Mouse (Mus musculus) v-Abl transformed pro-B cells (cell line): ENCODE results near the gene Pnmal1.

ENCODE experiments used
- in situ Hi-C, 2 experiments: fragments of 400-800 bp; cut with MboI; formaldehyde crosslinking; loops; one replicate each; pipeline ENCODE4 v1.15.1; 2025; ENCODE audit not compliant: unreplicated experiment in 2 of 2

The Pnmal1 gene

DNA sequence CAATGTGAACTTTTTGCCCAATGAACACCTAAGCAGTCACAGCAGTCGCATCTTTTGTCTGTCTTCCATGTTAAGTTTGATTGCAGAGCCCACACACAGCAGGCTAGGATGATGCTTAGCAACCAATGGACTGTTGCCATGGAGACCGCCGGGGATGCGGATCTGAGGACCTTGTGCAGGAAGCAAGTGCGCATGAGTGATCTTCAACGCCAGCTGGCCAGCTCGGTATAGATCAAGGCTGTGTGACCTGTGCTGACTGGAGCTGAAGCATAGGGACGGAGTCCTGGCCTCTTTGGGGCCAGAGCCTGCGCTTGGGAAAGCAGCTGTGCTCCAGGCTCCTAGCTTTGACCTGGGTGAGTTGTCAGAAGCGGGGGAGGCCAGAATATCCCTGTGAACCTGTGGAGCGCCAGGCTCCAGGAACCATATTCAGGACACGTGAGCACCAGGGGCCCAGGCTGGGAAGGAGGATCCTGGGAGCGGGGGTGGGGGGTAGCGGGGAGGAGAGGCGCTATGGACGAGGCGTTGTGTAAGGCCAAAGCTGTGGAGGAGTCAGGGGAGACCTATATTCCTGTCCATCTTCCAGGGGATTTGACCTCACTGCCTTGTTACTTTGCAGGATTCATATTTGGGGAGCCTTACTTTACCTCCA lies at the start of gene Pnmal1:
TSS of gene Pnmal1 (plus strand) at position 141 of the 649 bp plus-strand sequence.
- in situ Hi-C loops = loop anchor here in 1 of 2 experiments (25.0 kb wide), 1 partner anchor 1728 kb away; the partner anchor contains the start of gene Psg20

DNA sequence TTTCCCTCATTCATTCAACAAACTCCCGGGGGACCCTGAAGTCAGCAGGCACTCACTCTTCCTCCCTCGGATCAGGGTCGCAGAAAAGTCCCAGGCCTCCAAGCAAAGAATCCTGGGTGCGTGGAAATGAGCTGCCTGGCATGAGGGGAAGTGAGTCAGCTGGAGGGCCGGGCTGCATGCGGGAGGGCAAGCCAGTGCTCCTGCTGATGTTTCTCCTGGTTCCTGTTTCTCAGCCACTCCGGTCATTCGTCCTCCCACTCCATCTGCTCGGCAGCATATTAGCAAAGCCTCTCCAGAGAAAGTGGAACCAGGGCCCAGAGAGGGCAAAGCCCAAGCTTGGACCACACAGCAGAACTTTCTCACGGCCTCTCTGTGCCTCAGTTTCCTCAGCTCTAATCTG lies 49.6 kb upstream of the Pnmal1 start:
- in situ Hi-C loops = loop anchor here (5.0 to 10.0 kb wide), 3 partner anchors 83 to 285 kb away; no protein-coding TSS in a partner anchor

DNA sequence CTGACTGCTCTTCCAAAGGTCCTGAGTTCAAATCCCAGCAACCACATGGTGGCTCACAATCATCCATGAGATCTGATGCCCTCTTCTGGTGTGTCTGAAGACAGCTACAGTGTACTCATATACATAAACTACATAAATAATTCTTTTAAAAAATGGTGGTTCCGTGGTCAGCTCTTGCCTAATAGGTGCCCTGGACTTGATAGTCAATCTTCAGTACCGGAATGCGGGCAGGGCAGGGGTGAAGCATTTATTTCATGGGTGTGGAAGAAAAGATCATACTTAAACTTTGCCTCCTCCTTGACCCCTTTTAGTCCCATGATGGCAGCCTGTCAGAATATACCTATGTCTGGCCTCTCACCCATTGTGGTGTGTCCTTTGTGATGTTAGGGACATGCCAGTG lies 47.6 kb upstream of the Pnmal1 start:
- in situ Hi-C loops = loop anchor here in 1 of 2 experiments (5.0 kb wide), 1 partner anchor 275 kb away; no protein-coding TSS in a partner anchor

DNA sequence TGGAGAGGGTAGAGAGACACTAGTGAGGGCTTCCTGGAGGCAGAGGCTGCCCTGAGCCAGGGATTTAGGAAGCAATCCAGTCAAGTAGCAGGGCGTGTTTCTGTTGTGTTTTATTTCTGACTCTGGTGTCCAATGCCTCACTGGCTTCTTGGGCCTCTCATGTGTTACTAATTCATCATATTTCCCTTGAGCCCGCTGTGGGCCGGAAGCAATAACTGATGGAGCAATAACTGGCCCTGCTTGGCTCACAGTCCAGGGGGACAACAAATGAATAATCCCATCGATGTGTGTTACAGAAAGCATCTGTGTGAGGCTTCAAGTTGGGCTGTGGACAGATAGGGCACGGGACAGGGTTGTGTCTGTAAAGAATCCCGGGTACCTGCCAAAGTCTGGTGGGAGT lies 47.1 kb upstream of the Pnmal1 start:
- in situ Hi-C loops = loop anchor here in 1 of 2 experiments (5.0 kb wide), 1 partner anchor 275 kb away; no protein-coding TSS in a partner anchor

DNA sequence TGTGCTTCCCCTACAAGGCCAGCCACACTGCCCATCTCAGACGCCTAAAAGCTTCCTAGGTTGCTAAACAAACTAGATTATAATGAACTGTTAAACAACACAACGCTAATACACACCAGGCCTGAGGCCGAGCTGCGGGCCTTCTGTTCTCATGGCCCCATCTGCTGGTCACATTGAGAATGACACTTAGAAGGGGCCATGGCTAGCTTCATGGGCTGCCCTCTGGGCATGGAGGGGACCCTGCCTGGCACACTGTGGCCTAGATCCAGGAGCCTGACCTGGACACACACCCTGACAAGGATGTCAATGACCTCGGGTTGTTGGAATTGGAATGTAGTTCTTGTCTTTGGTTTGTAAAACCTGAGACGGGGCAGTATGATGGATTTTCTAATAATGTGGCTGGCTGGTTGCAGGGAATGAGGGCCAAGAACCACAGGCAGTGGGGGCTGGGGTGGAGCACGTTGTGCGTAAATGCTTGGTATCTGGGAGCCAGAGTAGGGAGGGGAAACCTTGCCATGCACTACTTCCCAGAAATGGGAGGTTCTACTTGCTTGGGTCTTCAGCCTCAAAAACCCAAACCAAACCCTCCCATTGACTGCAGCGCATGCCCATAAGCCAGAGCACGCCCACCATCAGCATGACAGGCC lies 45.5 kb upstream of the Pnmal1 start:
- in situ Hi-C loops = loop anchor here in 1 of 2 experiments (5.0 kb wide), 1 partner anchor 277 kb away; no protein-coding TSS in a partner anchor

DNA sequence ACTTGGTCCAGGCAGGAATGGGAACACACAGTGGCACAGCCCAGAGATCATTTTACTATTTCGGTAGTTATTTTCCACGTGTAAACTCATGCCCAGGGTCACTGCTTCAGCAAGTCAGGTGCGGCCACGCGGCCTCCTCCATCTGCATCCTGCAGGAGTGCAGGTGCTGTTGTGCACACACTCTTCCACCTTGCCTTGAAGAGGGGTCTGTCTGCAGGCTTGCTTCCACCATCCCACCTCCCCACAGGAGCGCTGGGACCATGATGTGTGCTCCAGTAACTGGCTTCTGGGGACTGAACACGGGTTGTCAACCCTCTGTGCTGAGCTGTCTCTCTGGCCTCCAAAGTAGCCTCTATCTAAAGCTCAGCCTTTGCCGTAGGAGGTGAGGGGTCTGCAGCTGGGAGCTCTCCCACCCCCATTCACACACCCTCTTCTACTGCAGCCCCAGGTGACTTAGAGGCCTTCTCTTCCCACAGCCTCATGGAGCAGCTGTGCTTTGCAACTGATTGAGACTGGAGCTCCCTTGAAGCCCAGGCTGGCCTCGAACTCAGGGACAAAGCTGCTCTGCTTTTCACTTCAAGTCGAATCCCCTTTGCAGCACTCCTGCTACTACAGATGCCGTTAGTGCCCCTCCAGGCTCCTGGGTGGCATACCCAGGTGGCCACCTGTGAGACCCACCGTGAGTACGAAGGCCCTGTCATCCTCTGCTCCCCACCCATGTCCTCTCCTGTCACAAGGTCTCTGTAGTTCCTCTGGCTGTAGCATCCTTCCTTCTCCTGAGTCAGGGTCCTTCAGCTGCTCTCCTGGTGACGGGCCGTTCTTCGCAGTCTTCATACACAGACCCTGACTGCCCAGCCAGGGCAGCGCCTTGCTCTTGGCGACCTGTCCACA lies 44.8 kb upstream of the Pnmal1 start:
- in situ Hi-C loops = loop anchor here in 1 of 2 experiments (5.0 kb wide), 1 partner anchor 277 kb away; no protein-coding TSS in a partner anchor

DNA sequence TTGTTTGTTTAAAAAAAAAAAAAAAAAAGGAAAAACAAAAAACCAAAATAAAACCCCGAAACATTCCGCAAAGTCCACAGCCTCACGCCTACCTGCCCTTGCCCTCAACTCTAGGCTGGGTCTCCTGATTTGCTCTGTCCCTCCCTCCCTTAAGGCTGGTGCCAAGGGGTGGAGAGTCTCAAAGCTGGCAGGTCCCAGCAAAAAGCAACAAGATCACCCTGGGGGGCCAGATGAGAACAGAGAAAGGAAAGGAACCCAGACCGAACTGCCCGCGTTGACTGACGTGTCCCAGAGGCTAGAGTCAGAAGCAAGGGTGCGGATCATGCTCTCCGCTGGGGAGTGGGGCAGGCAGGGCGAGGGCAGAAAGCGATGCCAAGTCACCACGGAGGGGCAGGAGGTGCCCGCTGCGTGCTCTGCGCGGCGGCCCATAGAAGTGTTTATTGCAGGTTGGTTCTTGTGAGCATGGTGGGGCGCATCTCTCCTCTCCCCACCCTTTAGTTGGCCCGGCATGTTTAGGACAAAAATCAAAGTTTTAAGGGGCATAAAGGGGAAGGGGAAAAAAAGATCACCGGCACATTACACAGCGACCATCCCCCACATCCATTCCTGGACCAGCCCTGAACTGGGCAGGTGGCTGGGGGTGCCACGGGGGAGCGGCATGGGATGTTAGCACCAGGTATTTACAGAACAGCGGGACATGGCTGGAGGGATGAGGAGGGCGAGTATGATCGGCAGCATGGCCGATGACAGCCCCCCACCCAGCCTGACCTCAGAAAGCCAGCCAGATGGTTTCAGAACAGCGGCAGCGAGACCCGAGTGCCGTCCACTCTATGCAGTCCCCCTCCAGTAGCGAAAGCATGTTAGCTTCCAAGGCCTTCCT lies 43.8 kb upstream of the Pnmal1 start:
- in situ Hi-C loops = no loop called here

DNA sequence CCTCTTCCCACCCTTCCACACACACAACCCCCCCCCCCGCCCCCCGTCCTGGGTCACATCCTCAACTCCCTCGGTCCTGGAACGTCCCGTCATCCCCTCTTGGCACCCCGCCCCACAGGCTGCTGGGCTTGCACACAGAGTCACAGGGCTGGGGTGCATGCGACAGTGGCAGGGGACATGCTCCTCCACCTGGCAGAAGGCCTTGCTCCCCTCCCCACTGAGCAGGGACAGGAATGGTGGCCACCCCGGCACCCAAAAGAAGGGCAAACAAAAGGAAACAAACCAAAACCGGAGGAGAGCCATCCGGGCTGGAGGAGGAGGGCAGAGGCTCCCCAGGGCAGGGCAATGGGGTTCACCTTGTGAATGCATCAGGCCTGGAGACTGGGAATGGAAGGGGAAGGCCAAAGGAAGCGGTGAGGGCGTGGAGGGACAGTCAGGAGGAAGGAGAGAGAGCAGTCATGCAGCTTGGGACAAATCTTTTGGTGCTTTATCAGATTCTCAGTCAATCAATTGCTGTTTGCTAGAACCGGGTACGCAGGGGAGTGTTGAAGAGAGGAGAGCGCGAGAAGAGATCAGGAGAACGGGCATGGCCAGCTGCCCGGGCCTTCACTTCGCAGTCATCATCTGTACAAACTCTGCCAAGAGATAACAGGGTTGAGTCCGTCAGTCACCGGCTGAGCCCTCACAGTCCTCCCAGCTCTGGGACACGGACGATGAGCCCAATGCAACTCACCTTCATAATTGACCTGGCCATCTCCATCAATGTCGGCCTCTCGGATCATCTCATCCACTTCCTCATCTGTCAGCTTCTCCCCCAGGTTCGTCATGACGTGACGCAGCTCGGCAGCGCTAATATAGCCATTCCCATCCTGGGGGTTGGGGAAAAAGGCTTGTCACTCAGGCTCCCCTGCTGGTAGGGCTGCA lies 42.9 kb upstream of the Pnmal1 start:
- in situ Hi-C loops = no loop called here

DNA sequence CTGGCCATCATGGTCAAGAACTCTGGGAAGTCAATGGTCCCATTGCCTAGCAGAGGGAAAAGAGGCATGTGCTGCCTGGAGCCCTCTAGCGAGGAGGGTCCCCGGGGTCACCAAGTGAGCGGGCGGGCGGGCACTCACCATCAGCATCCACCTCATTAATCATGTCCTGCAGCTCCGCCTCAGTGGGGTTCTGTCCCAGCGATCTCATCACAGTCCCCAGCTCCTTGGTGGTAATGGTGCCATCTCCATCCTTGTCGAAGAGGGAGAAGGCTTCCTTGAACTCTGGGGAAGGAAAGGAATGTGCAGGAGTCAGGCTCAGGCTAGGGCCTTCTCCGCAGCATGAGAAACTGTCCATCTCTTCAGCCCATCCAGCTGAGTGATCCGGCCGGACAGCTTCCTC lies 42.0 kb upstream of the Pnmal1 start:
- in situ Hi-C loops = no loop called here

DNA sequence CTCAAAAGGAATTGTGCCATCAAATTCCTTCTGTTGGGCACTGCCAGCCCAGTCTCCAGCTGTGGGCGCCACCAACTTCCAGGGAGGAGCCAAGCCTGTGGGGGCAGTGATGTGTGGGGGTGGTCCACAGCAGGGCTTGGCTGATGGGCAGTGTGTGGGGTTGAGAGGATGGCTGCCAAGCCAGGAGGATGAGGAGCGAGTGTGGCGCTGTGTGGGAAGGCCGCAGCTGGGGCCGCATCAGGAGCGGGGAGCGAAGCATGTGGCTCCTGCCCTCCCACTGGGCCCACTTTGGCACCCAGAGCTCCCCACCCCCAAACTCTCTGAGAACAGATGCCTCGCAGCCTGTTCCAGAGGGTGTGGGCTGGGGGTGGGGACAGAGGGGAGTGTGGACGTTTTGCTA lies 41.5 kb upstream of the Pnmal1 start:
- in situ Hi-C loops = no loop called here

DNA sequence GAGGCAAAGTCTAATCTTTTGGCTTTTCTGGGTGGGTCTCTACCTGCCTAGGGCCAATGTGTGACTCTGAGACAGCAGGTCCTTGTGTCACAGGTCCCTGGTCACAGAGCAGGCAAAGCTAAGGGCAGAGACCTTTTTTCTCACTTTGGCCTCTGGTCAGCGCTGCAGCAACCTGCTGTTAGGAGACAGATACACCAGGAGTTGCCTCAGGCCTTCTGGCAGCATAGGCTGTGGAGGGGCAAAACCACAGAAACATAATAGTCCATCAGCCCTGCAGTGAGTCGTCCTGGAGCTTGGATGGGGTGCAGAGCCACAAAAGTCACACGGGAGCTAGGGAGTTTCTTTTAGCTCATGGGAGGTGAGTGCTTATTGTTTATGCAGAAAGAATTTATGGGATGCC lies 40.8 kb upstream of the Pnmal1 start:
- in situ Hi-C loops = no loop called here

DNA sequence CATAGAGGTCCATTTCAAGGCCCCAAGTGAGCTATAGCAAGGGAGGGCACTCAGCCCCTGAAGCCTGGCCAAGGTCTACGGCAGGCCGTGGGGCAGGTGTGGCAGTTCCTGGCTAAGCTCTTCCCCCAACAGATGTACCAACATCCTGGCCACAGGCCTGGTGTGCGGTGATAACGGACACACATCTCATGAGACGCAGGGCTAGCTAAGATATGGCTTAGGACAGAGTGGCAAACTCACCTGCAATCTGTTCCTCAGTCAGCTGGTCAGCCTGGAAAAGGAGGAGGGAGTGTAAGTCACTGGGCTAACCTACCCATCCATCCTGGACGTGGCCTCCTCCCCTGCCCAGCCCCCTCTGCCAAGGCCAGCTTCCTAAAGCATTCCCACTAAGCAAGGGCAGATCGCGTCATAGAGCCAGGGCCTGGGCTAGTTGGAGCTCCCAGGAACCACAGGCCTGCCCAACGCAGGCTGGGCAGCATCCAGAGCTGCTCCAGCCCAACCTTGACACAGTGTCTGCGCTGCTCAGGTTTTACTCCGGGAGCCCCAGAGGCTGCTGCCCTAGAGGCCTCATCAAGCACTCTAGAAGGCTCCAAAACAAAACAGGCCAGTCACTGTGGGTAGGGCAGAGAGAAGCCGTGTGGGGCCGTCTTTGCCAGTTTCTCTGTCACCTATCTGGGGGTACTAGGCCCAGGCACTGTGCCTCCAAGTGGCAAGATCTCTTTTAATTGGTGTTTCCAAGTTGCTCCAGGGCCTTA lies 39.9 kb upstream of the Pnmal1 start:
- in situ Hi-C loops = loop anchor here (5.0 kb wide), 2 partner anchors 42 to 47 kb away; partner anchors contain the start of gene Dact3 (in 1 of the 2)

DNA sequence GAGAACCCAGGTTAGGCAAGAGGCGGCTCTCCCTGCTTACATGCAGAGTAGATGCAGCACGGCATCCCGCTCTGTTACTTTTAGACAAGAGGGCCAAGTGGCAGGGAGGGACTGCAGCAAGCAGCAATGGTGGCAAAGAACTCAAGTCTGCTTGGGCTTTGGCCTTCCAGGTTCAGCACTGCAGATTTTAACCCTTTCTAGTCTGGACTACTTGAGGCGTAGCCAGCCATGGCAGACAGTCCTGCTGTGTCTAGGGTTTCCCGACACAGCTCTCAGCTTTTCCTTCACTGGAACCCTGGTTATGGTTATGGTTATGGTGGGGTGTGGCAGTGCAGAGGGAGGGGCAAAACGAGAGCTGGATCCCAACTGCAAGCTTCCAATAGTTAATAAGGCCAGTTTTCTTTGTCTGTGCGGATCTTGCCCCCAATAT lies 39.3 kb upstream of the Pnmal1 start:
- in situ Hi-C loops = loop anchor here (5.0 kb wide), 2 partner anchors 43 to 48 kb away; partner anchors contain the start of gene Dact3 (in 1 of the 2)

DNA sequence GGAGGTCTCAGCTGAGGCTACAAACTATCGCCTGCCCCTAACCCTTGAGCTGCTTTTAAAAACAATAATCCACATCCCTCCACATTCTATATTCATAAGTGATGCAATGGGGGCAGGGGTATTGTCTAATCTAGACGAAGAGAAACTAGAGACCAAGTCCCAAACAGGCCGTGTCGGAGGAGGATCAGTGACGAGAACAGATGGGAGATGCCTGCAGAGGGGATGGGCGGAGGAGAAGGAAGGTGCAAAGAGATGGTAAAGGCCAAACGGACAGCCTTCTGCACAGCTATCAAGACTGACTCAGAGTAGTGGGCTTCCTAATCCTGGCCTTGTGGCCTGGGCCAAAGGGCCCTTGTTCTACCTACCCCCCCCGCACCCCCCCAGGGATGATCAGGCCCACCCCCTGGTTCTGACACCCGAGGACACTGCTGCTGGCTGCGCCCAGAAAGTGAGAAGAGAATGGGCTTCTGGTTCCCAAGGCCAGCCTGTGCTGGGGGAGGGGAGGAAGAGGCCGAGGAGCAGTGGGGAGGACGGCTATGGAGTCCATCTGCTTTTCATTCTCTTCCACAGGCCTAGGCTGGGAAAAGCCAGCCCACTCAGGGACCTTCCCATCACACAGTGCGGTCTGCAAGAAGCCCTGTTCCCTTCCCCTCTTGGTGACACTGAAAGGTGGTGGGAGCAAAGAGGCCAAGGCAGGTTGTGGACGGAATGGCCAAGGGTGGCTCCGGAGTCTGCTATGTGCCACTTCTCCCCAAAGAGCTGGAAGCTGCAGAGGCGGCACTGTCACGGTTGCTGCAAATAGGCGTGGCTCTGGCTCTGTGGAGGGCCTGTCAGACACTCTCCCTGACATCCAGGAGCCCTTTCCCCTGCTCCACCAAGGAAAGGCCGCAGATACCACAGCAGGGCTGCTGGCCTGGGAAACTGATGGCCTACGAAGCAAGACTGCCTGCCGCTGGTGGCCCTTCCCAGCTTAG lies 38.4 kb upstream of the Pnmal1 start:
- in situ Hi-C loops = loop anchor here (5.0 kb wide), 2 partner anchors 44 to 49 kb away; partner anchors contain the start of gene Dact3 (in 1 of the 2)

DNA sequence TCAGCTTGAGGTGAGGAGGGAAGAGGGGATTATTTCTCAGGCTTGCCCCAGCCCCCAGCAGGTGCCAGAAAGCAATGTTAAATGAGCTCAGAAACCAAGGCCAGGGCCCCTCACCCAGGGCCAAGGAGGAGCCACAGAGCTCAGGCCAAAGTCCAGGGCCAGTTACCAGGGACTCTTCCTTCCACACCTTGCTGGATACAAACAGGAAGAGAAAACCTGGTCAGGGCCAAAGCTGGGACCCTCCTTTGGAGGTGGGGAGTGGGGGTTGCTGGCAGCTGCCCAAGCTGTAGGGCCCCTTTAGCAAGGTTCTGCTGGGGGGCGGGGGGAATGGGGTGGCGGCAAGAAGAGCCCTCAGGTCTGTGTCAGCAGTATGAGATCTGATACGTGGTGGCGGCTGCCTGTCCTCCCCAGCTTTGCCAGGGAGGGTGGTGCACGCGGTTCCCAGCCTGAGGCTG lies 37.6 kb upstream of the Pnmal1 start:
- in situ Hi-C loops = loop anchor here (5.0 kb wide), 2 partner anchors 45 to 50 kb away; partner anchors contain the start of gene Dact3 (in 1 of the 2)

DNA sequence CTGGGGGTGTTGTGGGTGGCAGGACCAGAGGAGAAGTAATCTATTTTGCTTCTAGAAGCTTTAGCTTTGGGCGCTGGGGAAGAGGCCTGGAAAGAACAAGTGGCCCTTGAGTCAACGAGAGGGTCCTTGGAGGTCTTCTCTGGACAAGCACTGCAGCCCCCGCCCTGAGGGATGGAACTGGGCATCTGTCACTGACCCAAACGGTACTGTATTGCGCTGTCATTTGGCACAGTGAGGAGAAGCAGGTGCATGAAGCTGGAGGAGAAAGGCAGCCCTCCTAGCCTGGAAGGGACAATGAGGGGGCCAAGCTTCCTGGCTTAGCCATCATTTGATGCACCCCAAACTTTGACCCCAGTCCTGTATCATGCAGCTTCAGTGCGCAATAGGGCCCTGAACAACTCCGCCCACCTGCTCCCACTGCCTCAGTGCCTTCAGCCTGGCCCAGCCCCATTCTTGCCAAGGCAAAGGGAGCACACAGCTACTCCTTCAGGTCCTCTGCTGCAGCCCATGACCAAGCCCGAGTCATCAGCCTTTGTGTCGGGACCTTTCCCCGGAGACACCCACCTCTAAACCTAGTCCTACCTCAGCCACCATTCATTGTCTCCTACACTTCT lies 37.0 kb upstream of the Pnmal1 start:
- in situ Hi-C loops = loop anchor here (5.0 kb wide), 2 partner anchors 45 to 50 kb away; partner anchors contain the start of gene Dact3 (in 1 of the 2)
